Mouse (Mus musculus) heart, postnatal 0 days (tissue): ENCODE measurements around the gene Rbx1.

Experiments used
- CTCF ChIP-seq: IDR thresholded peaks from 2 replicates; pipeline ENCODE4 v1.5.1; 2016; ENCODE audit warnings: antibody characterized with exemption, control low read depth, low read depth
- EP300 ChIP-seq: IDR thresholded peaks from 2 replicates; pipeline ENCODE4 v1.6.1; 2016; ENCODE audit warnings: antibody characterized with exemption, low read depth

GRCm38 (mm10) chr15:81507201-81507600 is 41.1 kb downstream of the Rbx1 start:
- peak; percentile 39 for TF ChIP-seq CTCF
- TF ChIP-seq EP300: no peak
